Mouse (Mus musculus): ENCODE measurements around the gene Sycp2. TPM values are rescaled to one million over a fixed set of nuclear protein-coding genes. Genes with fewer than 3 reads are reported as not detected.

Gene Sycp2
- polyA plus RNA-seq (2012; rRNA removed): 12.2 and 18.8 TPM in 2 replicates

- TF ChIP-seq CTCF (IDR thresholded peaks at IDR 0.05; ENCODE audit: control insufficient read depth, insufficient read depth, insufficient replicate concordance, low read depth, low read length): peak; percentile 100
- peak; percentile 90 for TF ChIP-seq POLR2A (IDR thresholded peaks at IDR 0.05; ENCODE audit: control insufficient read depth, low read depth, low read length)
- Histone ChIP-seq H3K4me3 (ENCODE audit: control insufficient read depth, low read depth, low read length) (peak within 1 kb of the TSS; percentile 97), H3K36me3 (ENCODE audit: control insufficient read depth, insufficient read depth, low read length) (no peaks in the 10 kb centered on the region), H3K27ac (ENCODE audit: control insufficient read depth, insufficient read depth, low read depth, low read length) (peak within 1 kb of the TSS; percentile 99), H3K27me3 (ENCODE audit: control insufficient read depth, insufficient read depth, low read length) (no peaks in the 10 kb centered on the region), H3K4me1 (ENCODE audit: control insufficient read depth, insufficient read depth, low read length) (no peaks in the 10 kb centered on the region)
Measured at GRCm38 (mm10) chr2:178407053-178407815, at the start of gene Sycp2. Gene Sycp2, minus strand, starts transcription at chr2:178407685.

DNA sequence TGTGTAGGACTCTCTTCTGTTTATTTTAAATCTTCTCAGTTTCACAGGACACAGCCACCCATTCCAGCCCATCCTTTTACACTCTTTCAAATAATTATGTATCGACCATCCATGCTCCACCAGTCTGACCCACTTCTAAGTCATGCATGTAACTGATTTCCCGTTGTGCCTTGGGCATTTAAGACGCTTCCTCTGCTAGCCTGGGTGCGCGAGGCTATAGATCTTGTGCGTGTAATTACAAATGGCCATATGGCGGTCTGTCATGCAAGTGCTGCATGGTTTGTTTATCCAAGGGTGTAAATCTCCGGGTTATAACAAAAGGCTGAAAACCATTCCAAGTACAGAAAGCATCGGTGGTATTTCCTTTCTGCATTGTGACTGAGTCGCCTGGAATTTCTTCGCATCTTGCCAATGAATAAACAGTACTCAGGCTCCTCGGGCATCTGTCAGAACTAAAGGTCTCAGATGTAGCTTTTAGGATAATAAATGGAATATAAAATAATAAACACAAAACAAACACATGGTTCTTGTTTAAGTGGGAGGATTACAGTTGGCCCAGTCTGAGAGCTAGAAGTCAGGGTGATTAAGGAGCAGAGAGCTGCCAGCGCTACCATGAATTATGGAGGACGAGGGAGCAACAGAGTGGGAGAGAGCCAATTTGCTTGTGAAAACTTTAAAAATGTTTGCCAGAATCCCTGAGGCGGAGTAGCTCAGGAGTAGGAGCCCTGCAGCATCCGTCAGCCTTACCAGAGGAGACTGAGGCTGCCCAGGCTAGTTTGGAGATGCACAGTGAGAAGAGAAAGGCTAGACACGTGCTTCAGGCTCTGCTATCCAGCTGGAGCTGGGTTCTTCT lies 47.4 kb upstream of the Sycp2 start:
- H3K27ac ChIP-seq (ENCODE audit: control insufficient read depth, insufficient read depth, low read depth, low read length): no peak overlapping the region
- H3K36me3 ChIP-seq (ENCODE audit: control insufficient read depth, insufficient read depth, low read length): no peaks in the 10 kb centered on the region
- TF ChIP-seq CTCF (IDR thresholded peaks at IDR 0.05; ENCODE audit: control insufficient read depth, insufficient read depth, insufficient replicate concordance, low read depth, low read length) (no peak), POLR2A (IDR thresholded peaks at IDR 0.05; ENCODE audit: control insufficient read depth, low read depth, low read length) (no peak)
- no peaks in the 10 kb centered on the region for H3K27me3 ChIP-seq (ENCODE audit: control insufficient read depth, insufficient read depth, low read length)
- H3K4me1 ChIP-seq (ENCODE audit: control insufficient read depth, insufficient read depth, low read length): no peaks in the 10 kb centered on the region
- H3K4me3 ChIP-seq (ENCODE audit: control insufficient read depth, low read depth, low read length): no peak overlapping the region

DNA sequence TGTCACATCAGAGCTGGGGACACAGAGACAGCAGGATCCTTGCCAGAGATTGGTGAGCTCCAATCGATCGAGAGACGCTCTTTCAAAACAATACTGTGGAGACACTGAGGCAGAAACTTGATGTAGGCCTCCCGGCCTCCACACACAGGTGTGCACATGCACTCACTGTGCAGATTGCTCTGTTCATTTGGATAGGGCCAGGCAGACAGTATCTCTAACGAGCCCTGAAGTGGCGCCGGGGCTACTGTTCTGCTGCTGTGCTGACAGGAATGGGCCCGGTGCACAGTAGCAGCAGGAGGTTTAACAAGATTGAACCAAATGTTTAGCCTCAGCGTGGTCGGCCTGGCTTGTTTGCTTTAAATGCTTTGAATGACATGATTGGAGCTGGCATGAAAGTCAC lies 43.5 kb upstream of the Sycp2 start:
- H3K27ac ChIP-seq (ENCODE audit: control insufficient read depth, insufficient read depth, low read depth, low read length): no peak overlapping the region
- no peaks in the 10 kb centered on the region for H3K27me3 ChIP-seq (ENCODE audit: control insufficient read depth, insufficient read depth, low read length)
- H3K4me3 ChIP-seq (ENCODE audit: control insufficient read depth, low read depth, low read length): no peak overlapping the region
- TF ChIP-seq POLR2A (IDR thresholded peaks at IDR 0.05; ENCODE audit: control insufficient read depth, low read depth, low read length) (no peak), CTCF (IDR thresholded peaks at IDR 0.05; ENCODE audit: control insufficient read depth, insufficient read depth, insufficient replicate concordance, low read depth, low read length) (no peak)
- no peaks in the 10 kb centered on the region for H3K36me3 ChIP-seq (ENCODE audit: control insufficient read depth, insufficient read depth, low read length)
- no peaks in the 10 kb centered on the region for H3K4me1 ChIP-seq (ENCODE audit: control insufficient read depth, insufficient read depth, low read length)

- TF ChIP-seq POLR2A (IDR thresholded peaks at IDR 0.05; ENCODE audit: control insufficient read depth, low read depth, low read length) (no peak), CTCF (IDR thresholded peaks at IDR 0.05; ENCODE audit: control insufficient read depth, insufficient read depth, insufficient replicate concordance, low read depth, low read length) (no peak)
- H3K4me3 ChIP-seq (ENCODE audit: control insufficient read depth, low read depth, low read length): no peak overlapping the region
- no peaks in the 10 kb centered on the region for H3K4me1 ChIP-seq (ENCODE audit: control insufficient read depth, insufficient read depth, low read length)
- H3K27me3 ChIP-seq (ENCODE audit: control insufficient read depth, insufficient read depth, low read length): no peaks in the 10 kb centered on the region
- H3K27ac ChIP-seq (ENCODE audit: control insufficient read depth, insufficient read depth, low read depth, low read length): no peak overlapping the region
- H3K36me3 ChIP-seq (ENCODE audit: control insufficient read depth, insufficient read depth, low read length): no peaks in the 10 kb centered on the region
Measured at GRCm38 (mm10) chr2:178450236-178450635, 42.8 kb upstream of the Sycp2 start.

DNA sequence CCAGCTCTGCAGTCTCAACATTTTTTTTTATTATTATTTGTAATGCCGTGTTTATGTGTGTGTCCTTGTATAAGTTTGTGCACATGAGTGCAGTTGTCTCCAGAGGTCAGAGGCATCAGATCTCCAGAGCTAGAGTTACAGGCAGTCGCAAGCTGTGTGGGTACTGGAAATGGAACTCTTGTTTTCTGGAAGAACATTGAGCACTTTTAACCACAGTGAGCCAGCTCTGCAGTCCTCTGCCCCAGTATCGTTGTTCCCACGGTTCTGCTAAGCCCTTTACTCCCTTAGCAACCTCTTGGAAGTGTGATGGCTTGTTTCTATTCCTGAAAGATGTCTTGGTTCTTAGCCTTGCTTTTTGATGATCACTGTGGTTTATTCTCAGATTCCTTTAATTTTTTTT lies 41.9 kb upstream of the Sycp2 start:
- no peaks in the 10 kb centered on the region for H3K4me1 ChIP-seq (ENCODE audit: control insufficient read depth, insufficient read depth, low read length)
- H3K36me3 ChIP-seq (ENCODE audit: control insufficient read depth, insufficient read depth, low read length): no peaks in the 10 kb centered on the region
- H3K27ac ChIP-seq (ENCODE audit: control insufficient read depth, insufficient read depth, low read depth, low read length): no peak overlapping the region
- no peaks in the 10 kb centered on the region for H3K27me3 ChIP-seq (ENCODE audit: control insufficient read depth, insufficient read depth, low read length)
- TF ChIP-seq CTCF (IDR thresholded peaks at IDR 0.05; ENCODE audit: control insufficient read depth, insufficient read depth, insufficient replicate concordance, low read depth, low read length) (no peak), POLR2A (IDR thresholded peaks at IDR 0.05; ENCODE audit: control insufficient read depth, low read depth, low read length) (no peak)
- no peak overlapping the region for H3K4me3 ChIP-seq (ENCODE audit: control insufficient read depth, low read depth, low read length)

GRCm38 (mm10) chr2:178437311-178437710 lies 29.8 kb upstream of the Sycp2 start:
- no peak overlapping the region for H3K4me3 ChIP-seq (ENCODE audit: control insufficient read depth, low read depth, low read length)
- TF ChIP-seq POLR2A (IDR thresholded peaks at IDR 0.05; ENCODE audit: control insufficient read depth, low read depth, low read length) (no peak), CTCF (IDR thresholded peaks at IDR 0.05; ENCODE audit: control insufficient read depth, insufficient read depth, insufficient replicate concordance, low read depth, low read length) (no peak)
- H3K27me3 ChIP-seq (ENCODE audit: control insufficient read depth, insufficient read depth, low read length): no peaks in the 10 kb centered on the region
- H3K36me3 ChIP-seq (ENCODE audit: control insufficient read depth, insufficient read depth, low read length): no peaks in the 10 kb centered on the region
- no peaks in the 10 kb centered on the region for H3K4me1 ChIP-seq (ENCODE audit: control insufficient read depth, insufficient read depth, low read length)
- no peak overlapping the region for H3K27ac ChIP-seq (ENCODE audit: control insufficient read depth, insufficient read depth, low read depth, low read length)

GRCm38 (mm10) chr2:178433903-178434302 lies 26.4 kb upstream of the Sycp2 start:
- no peaks in the 10 kb centered on the region for H3K4me1 ChIP-seq (ENCODE audit: control insufficient read depth, insufficient read depth, low read length)
- no peak overlapping the region for H3K4me3 ChIP-seq (ENCODE audit: control insufficient read depth, low read depth, low read length)
- no peaks in the 10 kb centered on the region for H3K36me3 ChIP-seq (ENCODE audit: control insufficient read depth, insufficient read depth, low read length)
- TF ChIP-seq POLR2A (IDR thresholded peaks at IDR 0.05; ENCODE audit: control insufficient read depth, low read depth, low read length): no peak
- no peak for TF ChIP-seq CTCF (IDR thresholded peaks at IDR 0.05; ENCODE audit: control insufficient read depth, insufficient read depth, insufficient replicate concordance, low read depth, low read length)
- no peaks in the 10 kb centered on the region for H3K27me3 ChIP-seq (ENCODE audit: control insufficient read depth, insufficient read depth, low read length)
- no peak overlapping the region for H3K27ac ChIP-seq (ENCODE audit: control insufficient read depth, insufficient read depth, low read depth, low read length)

All from testis, adult 2 months (tissue).